Mouse (Mus musculus) cerebellum, adult 8-10 months (tissue): ENCODE results near the gene Pex12.
A peak's percentile ranks its signal among the peaks of the same experiment; 100 is the strongest.
"Not testable (repeated sequence)": the region's sequence is repeated elsewhere in the genome, so short reads cannot be mapped to it uniquely, and the experiment has no call there.

Source experiments
- DNase-seq: peaks from one replicate; pipeline ENCODE4 v3.0.0; 2022

Pex12 gene

GRCm38 (mm10) chr11:83285627-83286026, 16.8 kb downstream of the Pex12 start:
- DNase-seq: no peak

DNA sequence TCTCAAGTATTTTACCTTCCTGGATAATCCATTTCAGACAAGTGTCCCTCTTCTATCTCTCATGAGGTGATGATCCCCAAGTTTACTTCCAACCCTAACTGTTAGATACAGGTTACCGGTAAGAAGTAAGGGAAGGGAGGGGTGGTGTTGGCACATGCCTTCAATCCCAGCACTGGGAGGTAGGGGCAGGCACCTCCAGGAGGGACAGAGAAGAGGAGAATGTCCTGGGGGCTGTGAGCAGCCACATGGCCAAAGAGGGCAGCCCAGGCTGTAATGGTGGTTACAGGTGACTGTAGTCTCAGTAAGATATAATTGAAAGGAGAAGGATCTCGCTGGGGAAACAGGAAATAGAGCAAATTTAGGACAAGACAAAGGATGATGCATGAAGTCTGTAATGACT, 20.3 kb downstream of the Pex12 start:
- DNase-seq: no peak

DNA sequence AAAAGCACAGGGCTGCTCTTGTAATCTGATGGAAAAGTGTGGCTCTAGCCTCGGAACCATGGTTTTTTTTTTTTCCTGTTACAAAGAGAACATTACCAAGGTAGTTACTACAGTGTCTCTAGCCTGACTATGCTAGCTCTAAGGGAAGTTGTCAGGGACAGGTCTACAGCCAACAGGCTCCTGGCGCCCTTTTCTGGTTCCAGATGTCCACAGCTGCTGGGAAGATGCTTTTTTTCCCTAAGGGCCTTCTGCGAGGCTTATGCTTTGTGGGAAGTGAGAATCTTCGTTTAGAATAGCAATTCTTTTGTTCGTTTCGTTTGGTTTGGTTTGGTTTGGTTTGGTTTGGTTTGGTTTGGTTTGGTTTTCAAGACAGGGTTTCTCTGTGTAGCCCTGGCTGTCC, 22.7 kb downstream of the Pex12 start:
- DNase-seq: no peak

DNA sequence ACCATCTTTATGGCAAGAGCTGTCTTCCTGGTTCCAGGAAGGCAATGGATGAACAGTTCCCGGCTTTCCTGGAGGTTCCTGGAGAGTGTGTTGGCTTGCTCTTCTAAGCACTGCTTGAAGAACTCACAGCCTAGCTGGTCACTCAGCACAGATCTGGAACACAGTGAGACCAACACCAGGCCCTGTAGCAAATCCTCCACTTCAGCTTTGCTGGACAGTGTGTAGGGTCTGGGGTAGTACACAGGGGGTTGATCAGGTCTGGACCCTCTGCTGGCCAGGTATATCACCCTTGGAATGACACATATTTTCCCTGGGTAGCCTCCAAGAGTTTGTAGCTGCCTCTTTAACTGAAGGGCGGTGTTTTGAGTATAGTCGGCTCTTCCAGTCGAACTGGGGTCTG, 23.4 kb downstream of the Pex12 start:
- DNase-seq: no peak

DNA sequence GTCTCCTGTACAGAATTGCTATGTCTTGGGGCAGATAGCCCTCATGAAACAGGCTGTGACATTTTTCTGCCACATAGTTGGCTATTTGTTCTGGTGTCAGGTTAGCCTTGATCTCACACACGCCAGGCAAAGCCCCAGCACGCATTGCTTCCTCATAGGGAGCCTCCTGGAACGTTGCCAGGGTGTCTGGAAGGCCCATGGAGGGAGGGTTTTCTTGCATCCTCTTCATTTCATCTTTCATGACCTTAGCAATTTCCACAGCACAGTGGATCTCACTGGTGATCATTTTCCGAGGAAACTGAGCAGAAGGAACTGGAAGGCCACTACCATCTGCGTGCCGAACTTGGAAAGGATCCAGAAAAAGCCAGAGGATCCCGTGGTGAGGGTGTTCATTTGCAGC, 26.1 kb downstream of the Pex12 start:
- DNase-seq: no peak

DNA sequence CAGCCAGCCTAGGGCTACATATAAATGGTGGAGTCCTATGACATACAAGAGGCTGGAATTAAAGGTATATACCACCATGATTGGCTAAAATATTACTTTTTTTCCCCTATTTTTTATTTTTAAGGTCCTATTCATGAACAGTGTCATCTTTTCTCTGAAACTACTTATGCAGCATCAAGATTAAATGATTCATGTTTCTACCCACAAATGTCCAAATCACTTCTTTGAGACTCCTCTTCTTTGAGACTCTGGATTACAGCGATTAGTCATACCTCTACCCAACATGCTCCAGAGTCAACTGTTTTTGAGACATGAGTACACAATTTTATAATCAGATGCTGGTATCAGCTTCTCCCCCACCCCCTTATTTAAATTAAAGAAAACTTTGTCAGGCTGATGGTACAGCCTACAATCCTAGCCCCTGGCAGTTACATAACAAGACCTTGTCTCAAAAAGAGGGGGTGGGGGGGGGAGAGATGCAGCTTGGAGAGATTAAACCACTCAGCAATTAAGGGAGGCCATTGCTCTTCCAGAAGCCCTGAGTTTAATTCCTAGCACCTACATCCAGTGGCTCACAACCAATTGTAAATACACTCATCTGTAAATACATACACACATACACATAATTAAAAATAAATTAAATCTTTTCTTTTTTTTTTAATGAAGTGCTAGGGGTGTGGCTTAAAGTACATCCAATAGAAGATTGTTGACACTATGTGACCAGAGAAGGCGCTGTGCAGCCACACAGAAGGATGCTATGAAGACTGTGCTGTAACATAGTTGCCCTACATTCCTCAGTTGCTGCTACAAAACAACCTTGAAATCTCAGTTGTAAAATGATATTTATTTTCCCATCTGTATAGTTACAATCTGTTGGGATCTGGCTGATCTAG, 30.2 kb downstream of the Pex12 start:
- DNase-seq: no peak

GRCm38 (mm10) chr11:83271151-83271950, 31.0 kb downstream of the Pex12 start:
- peak; percentile 87 for DNase-seq

DNA sequence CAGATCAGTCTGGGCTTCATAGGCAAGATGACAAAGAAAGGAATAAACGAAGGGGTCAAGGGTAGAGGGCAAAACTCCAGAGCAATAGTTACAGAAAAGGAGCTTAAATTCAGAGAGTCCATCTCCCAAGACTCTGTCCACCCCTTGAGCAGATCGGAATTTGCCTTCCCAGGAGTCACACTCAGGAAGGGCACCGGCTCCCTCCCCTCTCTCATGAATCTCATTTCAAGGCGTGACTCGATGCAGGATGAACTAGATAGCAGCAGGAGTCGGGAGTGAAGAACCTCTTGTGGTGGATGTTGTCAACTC, 31.6 kb downstream of the Pex12 start:
- no peak for DNase-seq

GRCm38 (mm10) chr11:83263146-83263545, 39.2 kb downstream of the Pex12 start:
- no peak for DNase-seq

DNA sequence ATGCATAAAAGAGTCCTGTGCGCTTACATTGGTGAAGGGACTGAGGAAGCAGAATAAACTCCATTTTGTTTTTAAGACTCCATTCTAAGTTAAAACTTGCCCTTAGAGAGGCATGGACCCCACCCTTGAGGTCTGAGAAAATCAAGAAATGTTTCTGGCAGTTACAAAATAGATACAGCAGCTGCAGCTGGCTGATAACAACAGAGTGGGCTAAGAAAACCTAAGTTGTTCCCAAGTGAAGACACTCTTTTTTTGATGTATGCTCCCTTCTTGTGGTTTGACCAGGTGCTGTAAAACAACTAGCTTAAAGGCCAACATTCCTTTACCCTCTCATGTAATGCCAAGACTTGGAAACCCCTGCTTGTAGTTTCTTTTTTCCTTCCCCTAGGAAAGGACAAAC, 39.7 kb downstream of the Pex12 start:
- no peak for DNase-seq

GRCm38 (mm10) chr11:83257211-83257610, 45.2 kb downstream of the Pex12 start:
- DNase-seq: not testable (repeated sequence)
